Mouse (Mus musculus) liver, embryonic 14.5 days (tissue): ENCODE measurements at regions not wholly inside any gene's neighbourhood (a gene's known extent, or its start where the extent isn't known, plus 50 kb on each side); places are given as distances from the start of the nearest gene placed in this dataset.

Source experiments
- CTCF ChIP-seq: IDR thresholded peaks from 2 replicates; pipeline ENCODE4 v1.5.1; 2016; ENCODE audit warnings: antibody characterized with exemption, low read depth, control low read depth
- EP300 ChIP-seq: IDR thresholded peaks from 2 replicates; pipeline ENCODE4 v1.6.1; 2016; ENCODE audit warnings: antibody characterized with exemption, low read depth

- no peak for TF ChIP-seq CTCF
- no peak for TF ChIP-seq EP300
These were observed 82.0 kb upstream of the Itga6 start for GRCm38 (mm10) chr2:71663453-71663852.
